Mouse (Mus musculus) naive thymus-derived CD4-positive, alpha-beta T cell, adult 2 months (primary cell): ENCODE measurements at regions not wholly inside any gene's neighbourhood (a gene's known extent, or its start where the extent isn't known, plus 50 kb on each side); places are given as distances from the start of the nearest gene placed in this dataset.
"Not testable (repeated sequence)": the region's sequence is repeated elsewhere in the genome, so short reads cannot be mapped to it uniquely, and the experiment has no call there.

Experiments
- DNase-seq: peaks from one replicate; pipeline ENCODE4 v3.0.0-alpha.2; 2011; ENCODE audit warnings: low read depth

- DNase-seq: peak; percentile 14
Observed at GRCm38 (mm10) chr2:8877855-8878254, 1003.2 kb upstream of the 4930412O13Rik start.

DNA sequence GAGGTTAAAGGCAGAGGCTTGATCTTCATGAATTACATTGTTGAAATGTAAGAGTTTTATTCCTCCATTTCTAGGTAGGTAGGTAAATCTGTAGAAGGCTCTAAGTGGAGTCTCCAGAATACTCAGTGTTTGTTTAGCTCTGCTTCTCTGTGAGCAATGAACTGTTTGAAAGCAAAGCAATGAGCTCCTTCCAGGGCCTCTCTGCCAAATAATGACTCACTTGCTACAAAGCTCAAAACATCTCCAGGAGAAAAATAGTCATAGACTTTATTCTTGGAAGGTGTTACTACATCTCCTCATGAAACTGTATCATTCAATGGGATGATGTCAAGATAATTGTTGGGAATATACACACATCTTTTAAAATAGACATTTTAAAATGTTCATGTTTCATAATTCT lies 968.6 kb upstream of the 4930412O13Rik start:
- no peak for DNase-seq

DNA sequence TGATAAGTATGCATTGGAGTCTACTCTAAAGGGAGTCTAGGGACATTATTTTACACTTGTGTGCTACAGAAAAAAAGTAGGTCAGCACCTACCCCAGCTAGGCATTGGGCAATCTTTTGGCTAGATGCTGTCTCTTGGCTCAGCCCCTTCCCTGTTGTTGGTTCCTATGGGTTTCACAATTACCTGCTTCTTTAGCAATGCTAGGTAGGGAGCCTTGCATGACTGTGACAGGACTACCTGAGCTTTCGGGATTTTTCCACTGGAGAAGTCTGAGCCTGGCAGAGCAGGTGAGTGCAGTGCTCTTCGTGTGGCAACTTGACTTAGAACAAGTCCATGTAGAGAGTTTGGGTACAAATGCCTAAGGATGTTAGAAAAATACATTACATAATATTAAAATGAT lies 956.2 kb upstream of the 4930412O13Rik start:
- no peak for DNase-seq

GRCm38 (mm10) chr2:8941574-8941973 lies 939.5 kb upstream of the 4930412O13Rik start:
- DNase-seq: no peak

DNA sequence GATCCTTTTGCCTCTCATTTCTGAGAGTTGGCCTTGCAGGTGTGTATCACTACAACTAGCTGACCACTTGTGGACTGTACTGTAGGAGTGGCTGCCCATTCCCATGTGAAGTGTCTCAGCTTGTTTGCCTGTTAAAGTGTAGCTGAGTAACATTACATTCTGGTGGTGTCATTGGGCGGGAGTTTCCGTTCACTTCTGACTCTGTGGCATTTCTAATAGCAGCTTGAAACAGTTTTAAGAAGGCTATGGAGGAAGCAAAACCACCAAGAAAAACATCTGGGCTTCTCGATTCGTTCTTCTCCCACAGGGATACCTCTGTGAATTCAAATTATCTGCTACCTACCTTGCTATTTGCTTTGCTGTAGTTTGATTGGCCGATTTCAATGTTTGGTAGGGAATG lies 922.1 kb upstream of the 4930412O13Rik start:
- no peak for DNase-seq

DNA sequence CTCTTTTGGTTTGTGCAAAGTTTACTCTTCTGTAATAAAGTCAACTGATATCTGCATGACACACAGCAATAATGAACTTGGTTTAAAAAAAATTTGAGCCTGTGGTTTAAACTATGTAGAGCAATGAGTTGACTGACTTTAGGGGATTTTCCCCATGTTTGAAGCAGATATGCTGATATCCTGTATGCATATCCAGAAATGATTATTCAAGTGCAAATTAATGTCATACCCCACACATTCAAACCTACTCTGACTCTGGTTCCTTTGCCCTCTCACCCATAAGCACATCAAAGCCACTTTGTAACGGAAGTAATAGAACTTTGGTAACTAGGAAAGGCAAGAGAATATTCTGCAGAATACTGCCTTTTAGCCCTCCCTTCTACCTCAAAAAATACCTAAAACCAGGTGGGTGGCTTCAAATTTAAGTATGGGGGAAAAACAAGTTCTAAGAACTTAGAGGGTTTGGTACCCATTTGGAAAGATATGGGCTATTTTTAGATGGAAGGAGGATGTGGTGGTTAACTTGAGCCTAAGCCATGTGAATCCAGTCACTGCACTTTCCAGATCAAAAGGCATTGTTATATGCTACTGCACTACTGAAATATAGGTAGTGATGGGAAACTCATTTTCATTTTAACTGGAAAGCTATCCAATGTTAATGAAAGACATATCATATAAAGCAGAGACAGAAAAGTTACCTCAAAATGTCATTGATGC lies 915.9 kb upstream of the 4930412O13Rik start:
- DNase-seq: peak; percentile 33

GRCm38 (mm10) chr2:8975635-8976034 lies 905.4 kb upstream of the 4930412O13Rik start:
- no peak for DNase-seq

DNA sequence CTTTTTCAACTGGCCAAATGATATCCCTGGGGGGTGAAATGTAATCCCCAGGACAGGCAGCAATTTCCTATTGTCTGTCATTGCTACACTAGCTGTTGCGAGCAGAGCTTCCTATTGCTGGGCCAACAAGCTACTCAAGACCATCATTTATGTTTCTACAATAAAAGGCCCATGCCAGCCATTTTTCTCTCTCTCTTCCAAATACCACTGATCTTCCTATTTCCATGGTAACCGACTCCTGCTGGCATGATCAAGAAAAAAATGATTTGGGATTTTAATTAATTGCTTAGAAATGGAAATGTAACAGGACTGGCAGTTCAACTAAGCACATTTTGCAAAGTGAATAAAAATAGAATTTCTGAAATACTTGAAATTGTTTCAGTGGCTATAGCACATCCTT lies 868.7 kb upstream of the 4930412O13Rik start:
- no peak for DNase-seq

DNA sequence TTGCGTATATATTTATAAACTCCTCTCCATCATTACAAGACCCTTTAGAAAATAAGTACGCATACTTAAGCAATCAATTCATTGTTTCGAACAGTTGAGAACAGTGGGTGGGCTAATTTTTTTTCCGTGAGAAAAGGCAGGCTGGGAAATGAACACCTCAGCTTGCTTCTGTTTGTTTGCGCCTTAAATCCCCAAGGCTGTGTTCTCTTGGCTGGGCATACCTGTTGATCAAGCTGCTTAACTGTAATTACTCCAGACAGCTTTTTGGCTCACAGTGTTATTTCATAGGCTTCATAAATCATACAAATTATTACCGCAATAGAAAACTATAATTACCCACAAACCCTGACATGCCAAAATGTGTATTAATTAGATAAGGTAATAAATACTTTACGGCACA lies 848.0 kb upstream of the 4930412O13Rik start:
- DNase-seq: no peak

GRCm38 (mm10) chr2:9042355-9042754 lies 838.7 kb upstream of the 4930412O13Rik start:
- not testable (repeated sequence) for DNase-seq

DNA sequence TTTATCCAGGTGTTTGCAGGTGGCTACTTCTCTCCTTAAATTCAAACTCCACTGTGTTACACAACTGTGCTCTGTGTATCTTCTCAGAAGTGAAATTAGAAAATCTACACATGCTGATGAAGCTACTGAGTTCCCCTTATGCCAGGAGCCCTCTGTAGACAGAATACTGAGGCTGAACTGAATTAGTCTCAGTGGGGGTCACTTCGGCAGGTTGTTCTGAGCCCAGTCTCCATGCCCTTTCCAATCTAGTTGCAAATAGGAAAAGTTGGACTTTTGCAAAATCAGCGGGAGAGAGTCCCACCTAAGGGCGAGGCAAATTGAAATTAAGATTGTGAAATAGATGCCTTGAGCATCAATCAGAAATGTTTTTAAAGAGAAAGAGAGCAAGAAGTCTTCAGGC lies 833.1 kb upstream of the 4930412O13Rik start:
- DNase-seq: no peak

DNA sequence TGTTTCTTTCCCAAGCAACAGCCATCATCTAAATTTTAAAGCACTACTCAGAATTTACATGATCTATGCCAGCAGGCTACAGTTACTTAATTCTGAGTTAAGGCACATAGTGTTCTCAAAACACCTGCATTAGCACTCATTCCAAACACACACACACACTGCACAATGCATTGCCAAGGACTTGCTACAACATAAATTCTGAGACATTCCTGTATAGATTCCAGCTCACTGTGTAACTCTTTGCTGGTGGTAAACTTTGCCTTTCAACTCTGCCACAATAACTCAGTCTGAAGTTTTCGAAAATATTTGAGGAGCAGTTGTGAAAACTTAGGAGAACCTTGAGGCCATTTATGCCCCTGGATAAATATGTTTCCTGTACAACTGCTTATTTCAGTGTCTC lies 807.2 kb upstream of the 4930412O13Rik start:
- DNase-seq: no peak

DNA sequence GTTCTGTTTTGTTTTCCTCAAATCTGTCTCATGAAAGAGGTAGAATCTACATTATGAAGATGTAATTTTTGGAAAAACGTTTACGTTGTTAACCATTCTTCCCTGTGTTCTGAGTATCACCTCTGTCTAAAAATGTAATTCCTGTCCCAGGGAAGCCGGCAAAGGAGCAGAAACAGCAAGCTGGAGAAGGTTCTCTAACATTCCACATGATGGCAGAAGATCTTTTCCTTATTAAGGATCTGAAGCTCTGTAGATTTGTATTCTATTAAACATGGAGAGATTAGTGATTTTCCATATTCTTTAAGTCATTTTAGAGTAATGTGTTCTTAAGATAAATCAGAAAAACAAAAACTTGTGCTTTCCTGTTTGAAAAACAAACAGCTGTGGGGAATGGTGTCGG lies 802.9 kb upstream of the 4930412O13Rik start:
- DNase-seq: no peak

DNA sequence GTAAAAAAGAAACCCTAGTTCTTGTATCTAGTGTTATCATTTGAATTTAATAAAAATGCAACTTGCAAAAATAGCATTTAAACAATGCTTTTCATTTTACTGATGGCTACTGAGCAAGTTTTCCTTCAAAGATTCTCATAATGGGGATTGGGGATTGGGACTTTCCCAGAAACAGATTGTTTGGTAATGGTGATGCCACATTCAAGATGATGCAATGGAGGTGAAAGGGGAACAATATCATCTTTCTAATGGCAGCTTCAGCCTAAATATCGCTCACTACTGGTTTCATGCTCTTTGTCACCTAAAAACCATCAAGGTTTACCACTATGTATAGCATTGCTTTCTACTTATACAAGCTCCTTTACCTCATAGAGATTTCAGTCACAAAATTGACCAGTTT lies 799.3 kb upstream of the 4930412O13Rik start:
- DNase-seq: no peak

DNA sequence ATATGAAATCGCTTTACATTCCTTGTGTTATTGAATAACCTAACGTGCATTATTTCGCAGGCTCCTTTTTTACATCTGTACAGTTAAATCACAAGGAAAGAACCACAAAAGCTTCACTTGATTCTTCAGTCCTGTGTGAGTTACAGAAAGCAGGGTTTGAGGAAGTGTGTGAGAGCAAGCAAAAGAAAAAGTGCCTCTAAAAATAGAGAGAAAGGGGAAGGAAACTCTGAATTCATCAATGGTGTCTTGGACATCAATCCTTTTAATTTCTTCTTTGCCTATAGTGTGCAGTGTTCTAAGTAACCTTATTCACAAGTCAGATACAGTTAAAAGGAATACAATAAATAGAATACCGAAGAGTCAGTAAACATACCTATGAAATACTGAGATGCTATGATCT lies 785.7 kb upstream of the 4930412O13Rik start:
- DNase-seq: no peak

GRCm38 (mm10) chr2:9116697-9117096 lies 764.4 kb upstream of the 4930412O13Rik start:
- DNase-seq: no peak

- no peak for DNase-seq
Observed at GRCm38 (mm10) chr2:9117523-9117922, 763.5 kb upstream of the 4930412O13Rik start.

DNA sequence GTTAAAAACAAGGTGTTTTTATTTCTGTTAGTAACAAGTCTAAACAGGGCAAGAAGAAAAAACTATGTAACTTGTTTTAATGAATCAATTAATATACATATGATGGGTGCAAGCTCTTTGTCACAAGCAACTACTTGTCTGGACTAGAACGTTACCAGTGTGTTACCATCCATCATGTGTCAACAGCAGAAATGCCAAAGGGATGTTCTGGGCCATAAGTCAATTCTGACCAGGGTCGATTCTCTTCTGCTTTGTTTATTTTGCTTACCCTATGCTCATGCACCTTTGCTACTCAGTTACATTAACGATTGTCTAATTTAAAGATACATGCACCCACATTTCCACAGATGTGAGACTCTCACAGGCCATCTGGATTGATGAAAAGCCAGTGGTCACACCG lies 744.1 kb upstream of the 4930412O13Rik start:
- no peak for DNase-seq

DNA sequence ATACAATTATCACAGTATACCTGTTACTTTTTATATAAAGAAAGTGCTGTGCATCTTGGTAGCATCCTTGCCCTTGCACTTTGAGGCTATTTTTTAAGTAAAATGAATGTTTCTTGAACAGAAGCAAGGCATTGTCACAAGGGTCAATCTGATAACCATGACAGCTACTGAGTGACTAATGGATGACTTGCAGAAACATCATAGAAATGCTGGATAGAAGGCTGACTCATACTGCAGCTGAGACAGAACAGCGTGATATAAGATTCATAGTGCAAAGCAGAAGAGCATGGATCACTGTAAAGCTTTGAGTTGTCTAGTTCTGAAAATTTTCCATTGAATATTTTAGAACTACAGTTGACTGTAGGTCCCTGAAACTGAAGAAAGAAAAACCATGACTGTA lies 739.6 kb upstream of the 4930412O13Rik start:
- no peak for DNase-seq

GRCm38 (mm10) chr2:9155604-9156003 lies 725.4 kb upstream of the 4930412O13Rik start:
- no peak for DNase-seq

DNA sequence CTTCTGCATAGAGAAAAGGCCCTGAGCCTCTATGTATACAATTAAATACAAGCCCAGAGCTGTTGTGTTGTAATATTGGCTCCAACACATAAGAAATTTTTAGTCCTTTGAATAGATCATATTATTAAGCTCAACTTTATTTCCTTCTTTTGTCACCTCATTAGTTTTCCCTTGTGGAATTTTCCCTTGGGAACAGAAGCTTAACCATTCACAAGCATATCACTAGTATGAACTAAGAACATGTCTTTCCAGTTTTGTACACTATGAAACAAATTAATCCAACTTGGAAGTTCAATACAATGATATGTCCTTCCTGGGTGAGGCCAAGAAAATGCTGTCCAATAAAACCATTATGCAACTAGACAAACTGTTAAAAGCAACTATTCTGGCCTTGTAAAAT lies 720.9 kb upstream of the 4930412O13Rik start:
- DNase-seq: no peak

DNA sequence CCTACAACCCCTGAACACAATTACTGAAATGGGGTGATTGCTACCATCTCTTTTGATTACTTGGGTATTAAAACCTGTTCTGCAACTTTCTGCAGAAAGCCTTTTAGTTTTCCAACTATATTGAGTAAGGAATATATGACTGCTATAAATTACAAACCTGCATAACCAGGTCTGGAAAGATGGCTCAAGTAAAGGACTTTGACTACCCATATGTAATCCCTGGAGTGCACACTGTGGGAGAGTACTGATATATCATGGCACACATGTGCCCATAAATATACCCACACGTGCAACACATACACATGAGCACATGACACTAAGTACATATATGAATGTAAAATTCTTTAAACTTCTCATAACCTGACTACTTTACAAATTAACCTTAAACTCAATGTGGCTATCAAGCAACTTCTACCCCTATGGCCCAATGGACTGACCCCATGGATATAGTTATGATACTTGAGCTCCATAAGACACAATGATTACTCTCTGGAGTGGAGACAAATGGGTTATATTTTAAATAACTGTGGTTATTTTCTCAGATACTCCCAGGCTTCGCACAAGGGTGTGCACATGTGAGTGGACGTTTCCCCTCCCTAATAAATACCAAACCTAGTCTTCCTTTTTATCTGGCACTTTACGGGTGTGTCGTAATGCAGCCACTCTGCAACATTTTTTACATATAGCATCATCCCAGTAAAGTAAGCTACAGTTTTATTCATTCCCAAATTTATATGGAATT lies 717.1 kb upstream of the 4930412O13Rik start:
- DNase-seq: no peak

GRCm38 (mm10) chr2:9182127-9182526 lies 698.9 kb upstream of the 4930412O13Rik start:
- DNase-seq: no peak

- no peak for DNase-seq
Observed at GRCm38 (mm10) chr2:9184243-9184642, 696.8 kb upstream of the 4930412O13Rik start.
